Mouse (Mus musculus) cerebellum, postnatal 25 days (tissue): ENCODE data around the gene Grem2.

ENCODE experiments used
- DNase-seq, 2 experiments: peaks; one replicate each; pipeline ENCODE4 v3.0.0; 2021; ENCODE audit warnings: mixed read lengths in 2 of 2

Grem2 gene

DNA sequence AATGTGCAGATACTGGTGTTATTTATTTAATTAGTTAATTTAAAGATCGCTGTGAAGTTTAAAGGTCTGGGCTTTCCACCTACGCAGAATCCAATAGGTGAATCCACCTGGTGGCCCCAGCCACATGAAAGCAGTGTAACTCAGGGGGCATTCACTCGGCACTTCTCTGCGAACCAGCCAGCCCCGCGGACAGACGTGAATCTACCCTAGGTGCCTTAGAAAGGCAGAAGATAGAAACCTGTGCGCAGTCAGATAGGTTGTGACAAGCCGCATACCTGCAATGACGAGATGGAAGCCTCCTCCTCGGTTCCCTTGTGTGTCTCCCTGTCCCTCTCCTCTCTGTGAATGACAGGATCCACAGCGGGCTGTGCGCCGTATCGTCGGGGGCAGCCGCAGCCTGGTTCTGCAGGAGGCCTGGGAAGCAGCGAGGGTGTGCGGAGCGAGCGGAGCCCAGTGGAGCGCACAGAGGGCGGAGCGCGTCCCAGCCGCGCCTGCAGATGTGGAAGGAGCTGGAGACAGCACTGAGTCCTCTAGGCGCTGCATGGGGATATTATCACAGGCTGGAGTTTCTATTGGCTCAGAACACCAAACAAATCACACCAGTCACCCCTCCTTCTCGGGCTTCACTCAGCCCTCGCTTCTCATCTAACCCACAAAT lies at the start of gene Grem2:
Gene Grem2 (minus strand): TSS at position 522 of the 658 bp plus-strand sequence.
- DNase-seq, result peak; percentile 20 to 34

DNA sequence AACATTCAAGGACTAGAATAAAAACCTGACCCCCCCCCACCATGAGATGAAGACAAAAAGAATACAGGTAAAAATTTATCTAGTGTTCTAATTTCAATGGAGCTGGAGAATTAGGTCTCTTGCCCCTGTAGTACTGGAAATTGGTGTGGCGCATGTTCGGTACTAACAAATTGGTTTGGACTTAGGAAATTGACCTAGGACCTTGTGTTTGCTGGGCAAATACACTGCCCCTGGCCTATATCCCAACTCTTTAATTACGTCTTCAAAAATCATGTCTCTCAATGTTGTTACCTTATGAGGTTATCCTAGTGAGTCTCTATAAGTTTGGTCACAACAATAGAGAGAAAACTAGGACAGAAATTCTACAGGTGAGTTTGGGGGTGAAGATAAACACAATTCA lies 38.2 kb upstream of the Grem2 start:
- no peak for DNase-seq

DNA sequence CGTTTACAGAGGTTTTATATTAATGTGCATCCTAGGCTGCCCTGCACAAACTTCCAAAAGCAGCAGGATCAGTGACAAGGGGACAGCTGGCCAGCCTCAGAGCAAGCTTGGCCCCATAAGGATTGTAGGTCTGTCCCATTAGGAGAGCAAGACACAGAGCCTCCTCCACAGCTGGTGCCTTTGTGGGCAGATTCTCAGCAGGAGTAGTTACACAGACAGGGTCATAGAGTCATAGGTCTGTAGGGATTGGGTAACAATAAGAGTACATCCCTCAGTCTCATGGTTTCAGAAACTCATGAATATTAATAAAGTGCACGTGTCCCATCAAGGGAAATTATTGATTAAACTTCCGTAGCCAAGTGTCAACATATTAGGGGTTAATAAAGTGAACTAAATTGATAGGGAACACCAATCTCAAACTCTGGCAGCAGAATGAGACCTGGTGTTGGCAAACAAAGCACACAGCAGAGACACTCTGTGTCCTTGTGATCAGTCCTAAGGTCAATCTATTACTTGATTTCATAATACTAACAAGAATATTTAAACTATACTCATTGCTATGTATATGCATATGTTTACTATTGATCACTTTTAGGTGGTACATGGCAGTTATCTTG lies 9.5 kb upstream of the Grem2 start:
- no peak for DNase-seq

DNA sequence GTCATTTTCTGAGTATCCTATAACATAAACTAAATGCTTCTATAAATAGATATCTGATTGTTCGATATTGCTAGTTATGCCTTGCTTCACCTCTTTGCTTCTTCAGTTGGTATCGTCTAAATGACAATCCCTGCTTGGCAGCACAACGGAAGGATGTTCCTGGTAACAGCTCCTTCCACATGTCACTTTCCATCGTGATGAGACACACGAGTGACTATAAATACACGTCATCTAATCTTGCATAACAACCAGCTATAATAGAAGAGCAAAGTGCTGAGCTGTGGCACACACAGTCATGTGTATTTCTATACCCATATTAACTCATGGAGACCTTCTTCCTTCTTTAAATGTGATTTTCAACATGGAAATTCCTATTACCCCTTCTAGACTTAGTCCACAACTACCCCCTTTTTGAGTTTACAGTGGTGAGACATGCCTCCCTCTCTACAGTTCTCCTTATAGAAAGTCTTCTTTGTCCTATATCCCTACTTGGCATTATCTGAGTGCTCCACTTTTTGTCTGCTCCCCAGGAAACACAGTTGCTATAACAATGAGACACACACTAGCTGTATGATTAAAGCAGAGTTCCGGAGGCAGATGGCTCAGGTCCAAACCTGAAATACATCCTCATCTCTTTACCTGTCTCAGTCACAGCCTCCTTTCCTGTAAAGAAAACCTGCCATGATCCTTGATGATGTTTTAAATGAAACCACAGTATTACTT lies 8.0 kb upstream of the Grem2 start:
- DNase-seq, result no peak

DNA sequence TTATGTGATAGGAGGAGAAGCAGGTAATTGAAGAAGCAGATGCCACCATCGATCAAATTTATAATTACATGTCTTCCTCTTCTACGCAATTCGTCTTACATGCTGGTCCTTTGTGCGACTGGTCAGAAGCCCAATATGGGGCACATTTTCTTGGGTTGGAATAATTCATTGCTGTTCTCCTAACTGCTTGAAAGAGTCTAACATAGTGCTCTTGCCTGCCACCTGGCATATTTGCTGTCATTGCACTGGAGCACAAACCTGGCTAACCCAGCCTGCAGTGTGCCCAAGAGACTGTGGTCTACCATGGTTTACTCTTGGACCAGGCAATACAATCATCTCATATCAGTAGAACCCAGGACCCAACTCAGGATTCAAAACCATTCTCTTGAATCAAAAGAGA lies 2.7 kb downstream of the Grem2 start:
- DNase-seq, result no peak

DNA sequence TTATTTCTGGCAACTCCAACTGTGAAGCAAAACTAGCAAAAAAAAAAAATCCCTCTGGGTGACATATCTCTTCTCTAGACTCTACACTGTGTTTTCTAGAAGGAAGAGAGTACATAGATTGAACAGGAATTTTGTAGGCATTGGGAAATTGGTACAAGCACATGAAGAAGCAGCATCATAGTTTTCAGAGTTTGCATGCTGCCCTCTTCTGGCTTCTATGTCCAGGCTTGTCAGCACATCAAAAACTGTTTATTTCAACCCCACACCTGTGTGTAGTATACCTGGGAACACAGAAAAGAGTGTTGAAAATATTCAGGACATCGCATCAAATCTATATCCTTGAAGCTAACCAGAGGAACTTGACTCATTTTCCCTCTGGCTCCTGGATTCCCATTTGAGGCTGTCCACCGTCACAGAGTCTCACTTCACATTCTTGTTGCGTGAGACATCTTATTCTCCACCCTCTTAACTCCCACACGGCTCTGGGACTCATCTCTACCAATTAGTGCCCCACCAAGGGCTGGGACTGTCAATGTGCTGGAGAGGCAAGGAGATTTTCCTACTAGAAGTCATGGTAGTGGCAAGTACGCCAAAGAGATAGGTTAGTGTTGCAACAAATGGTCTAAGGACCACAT lies 3.3 kb downstream of the Grem2 start:
- DNase-seq, result no peak

DNA sequence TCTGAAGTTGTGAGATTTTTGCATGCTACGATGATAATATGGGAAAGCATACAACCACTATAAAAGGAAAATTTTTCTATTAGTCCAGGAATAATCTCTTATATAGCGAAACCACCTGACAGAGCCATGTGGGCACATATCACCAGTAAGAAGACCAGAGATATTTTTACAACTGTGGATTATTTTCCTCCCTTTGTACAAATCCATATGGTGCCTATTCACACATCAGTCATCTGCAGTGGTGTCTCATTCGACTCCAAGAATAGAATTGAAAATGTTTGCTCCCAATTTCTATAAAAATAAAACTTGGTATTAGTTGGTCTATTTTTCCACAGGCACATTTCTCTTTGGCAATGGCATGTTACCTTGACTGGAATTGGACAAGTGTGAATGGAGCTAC lies 11.8 kb downstream of the Grem2 start:
- DNase-seq, result no peak

DNA sequence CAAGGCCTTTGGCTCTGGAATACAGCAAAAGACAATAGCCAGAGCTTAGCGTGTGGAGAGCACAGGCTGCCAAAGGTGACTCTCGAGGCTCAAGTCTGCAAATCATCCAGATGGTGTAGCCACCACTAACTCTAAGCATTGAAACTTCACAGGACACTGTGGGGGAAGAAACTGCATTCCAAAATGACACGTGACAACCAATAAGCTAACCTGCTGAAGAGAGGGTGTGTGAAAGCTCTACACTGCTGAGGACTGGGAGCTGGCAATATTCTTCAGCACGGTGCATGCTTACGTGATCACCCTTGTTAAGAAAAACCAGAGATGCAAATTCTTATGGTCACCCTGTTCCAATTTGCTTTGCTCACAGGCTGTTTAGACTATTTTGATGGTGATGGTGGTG lies 13.4 kb downstream of the Grem2 start:
- no peak for DNase-seq

DNA sequence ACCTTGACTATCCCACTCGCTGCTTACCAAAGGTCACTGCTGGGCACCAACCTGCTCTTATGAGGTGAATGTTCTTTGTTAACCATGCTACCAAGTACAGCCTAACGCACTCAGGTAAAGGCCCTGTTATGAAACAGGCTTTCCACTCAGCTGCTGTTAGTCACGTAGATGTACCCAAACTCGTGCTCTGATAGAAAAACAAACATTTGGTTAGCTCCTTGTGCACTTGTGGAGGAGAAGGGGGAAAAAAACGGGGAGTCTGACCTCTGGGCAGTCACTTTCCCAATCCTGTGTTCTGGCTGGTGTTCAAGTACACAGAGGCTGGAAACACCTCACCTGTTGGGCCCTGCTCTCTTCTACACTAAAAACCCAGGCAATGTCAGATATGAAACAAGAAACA lies 14.0 kb downstream of the Grem2 start:
- DNase-seq, result no peak

DNA sequence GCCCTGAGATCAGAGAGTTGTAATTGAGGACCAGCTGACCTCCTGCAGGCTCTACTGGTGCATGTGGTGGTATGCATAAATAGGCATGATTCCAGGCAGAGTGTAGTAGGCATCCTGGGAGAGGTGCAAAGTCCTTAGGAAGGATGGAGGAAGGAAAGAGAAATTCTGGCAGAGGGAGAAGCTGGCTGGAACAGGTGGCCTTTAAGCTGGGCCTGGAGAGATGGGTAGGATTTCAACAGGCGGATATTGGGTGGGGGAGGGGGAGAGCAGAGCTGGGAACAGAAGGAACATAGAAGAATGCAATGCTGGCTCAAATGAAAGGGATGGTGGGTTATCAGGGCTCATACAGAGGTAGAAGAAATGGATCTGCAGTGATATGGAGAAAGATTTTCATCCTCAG lies 18.9 kb downstream of the Grem2 start:
- DNase-seq, result no peak

DNA sequence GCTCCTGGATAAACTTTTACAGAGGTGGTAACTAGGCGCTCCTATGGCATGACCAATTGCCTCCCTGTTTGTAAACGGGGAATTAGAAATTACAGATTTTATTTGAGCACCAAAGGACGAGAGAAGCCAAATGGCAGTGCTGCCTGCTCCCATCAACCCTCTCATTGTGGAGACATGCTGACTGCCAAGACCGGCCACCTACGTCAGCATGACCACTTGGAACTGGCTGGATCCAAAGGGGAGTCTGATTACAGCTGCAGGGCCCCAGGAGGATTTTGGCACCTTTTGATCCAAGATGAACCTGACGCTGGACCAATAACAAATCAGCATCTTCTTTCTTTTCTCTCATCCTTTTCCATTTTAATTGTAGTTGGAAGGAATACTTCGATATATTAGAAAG lies 29.1 kb downstream of the Grem2 start:
- DNase-seq, result no peak

DNA sequence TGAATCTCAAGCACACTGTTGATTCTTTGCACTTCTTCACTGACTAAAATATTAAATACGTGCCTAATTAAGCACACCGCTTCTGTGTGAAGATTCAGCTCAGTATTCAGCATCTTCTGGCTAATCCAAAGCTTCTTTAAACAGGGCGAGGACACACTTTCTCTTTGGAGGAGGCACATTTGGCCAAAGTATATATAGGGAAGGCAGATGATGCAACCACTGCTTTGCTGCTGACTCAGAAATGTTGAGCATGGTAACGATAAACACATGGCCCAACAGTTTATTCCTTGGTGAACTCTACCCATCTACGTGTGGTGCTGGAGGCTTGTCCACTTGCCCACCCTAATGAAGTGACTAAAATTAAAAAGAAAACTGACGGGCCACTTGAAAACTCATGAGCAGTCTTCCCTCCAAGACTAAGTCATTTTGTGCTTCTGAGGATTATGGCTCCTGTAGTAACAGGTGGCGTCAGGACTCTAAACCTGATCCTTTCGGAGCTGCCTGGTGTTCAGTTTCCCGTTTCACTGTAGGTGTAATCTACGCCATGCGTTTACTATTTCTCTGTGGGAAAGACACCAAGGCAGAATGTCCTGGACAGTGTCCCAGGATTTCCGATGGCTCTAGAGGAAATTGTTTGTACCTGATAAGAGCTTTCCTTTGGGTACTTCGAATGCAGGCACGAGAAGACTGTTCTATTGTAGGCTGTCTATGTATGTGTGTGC lies 32.8 kb downstream of the Grem2 start:
- no peak for DNase-seq

DNA sequence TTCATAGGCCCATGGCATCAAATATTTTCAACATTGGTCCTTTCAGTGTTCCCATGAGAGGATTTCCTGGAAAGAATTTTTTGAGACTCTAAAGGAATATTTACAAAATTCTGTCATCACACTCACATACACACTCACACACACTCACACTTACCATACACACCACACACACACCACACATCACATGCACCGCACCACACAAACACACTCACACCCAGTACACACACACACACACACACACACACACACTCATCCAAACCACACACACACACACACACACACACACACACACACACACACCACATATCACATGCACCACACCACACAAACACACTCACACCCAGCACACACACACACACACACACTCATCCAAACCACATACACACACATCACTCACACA lies 33.5 kb downstream of the Grem2 start:
- no peak for DNase-seq

DNA sequence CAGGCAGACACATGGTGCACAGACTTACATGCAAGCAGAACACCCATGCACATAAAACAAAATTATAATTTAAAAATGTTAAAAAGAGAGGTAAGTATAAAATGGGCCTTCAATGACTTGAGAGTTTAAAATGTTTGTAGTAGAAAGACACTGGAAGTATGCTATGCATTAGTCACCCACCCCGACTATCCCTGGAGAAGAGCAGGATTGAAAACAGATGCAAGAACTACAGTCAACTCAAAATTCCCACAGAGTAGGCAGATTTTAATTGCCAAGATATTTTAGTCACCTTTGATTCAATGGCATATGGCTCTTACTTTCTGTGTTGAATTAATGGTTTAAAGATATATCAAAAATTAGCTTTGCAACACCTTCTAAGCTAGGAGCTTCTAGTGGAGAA lies 39.1 kb downstream of the Grem2 start:
- no peak for DNase-seq

DNA sequence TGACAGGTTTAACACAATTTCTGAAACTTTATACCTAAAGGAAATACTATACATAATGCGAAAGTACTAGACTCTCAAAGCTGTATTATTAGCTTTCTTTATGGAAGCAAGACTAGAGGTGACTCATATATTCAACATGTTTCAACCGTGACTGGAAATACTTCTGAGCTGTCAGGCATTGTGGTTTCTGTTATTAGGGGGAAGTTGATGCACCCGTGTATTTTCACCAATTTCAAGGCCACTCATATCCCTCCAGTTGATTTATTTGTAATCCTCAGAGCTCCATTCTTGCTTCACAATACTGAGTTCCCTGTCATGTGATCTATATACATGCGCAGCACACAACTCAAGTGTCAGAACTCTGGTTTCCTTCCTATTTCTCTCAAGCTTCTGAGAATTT lies 46.4 kb downstream of the Grem2 start:
- DNase-seq, result no peak

DNA sequence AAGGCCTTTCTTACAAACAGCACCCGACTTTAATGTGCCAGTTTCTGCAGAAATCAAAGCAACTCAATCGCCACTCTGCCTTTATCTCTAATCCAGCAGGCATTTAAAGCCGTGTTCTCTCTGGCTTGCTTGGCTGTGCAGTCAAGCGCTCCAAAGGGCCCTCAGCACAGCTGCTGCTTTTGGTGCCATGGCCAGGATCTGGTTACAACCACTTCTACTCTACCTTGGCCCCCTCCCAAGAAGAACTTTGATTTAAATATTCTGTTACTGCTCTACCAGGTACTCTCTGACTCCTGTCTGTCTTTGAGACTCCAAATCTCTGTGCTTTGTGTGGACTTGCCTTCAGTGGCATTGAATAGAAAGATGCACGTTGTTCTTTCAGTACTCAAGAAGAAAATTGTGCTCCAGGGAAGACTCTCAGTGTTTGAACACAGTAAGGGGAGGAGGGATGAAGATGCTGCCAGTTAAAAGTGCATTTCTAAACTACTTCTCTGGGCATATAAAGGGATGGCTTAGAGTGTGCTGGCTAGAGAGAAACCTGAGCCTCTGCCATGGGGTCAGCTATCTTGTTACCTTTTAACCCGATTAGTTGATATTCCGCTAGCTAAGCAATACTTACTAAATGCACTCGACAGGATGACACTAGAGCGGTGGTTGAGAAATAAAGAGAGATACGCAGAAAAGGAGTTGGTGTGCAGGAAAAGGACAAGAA lies 61.1 kb downstream of the Grem2 start:
- no peak for DNase-seq

DNA sequence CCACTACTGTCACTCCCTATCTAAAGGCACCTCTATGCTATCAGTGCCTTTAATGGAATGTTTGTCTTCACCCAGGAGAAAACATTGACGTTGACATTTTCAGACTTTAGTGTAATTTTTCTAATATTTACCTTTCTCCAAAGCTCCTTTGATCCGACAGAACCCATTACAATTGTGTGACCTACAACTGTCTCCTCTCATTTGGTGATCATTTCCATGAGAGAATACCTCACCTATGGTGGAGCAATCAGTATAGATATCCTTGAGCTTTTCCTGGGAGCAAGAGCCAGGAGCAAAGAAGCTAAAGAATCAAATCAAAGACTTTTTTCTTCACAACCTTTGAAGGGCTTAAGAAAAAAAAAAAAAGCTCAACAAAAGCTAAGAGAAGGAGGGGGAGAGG lies 65.4 kb downstream of the Grem2 start:
- DNase-seq, result no peak

DNA sequence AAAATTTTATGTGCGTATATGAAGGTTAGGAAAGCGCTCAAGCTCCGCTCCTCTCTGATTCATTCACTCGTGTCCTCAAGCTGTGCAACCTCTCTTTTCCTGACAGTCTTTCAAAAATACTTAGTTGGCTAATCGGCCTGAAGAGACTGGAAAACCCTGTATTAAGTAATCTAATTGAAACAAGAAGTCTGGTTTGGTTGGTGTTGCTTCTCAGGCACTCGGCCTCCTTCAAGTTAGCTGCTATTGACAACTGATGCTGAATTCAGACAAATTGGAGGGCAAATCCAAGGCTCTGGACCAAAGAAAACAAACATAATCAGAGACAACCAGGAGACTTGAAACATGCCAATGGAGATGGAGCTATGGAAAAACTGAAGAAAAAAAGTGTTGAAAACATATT lies 76.8 kb downstream of the Grem2 start:
- DNase-seq, result no peak

DNA sequence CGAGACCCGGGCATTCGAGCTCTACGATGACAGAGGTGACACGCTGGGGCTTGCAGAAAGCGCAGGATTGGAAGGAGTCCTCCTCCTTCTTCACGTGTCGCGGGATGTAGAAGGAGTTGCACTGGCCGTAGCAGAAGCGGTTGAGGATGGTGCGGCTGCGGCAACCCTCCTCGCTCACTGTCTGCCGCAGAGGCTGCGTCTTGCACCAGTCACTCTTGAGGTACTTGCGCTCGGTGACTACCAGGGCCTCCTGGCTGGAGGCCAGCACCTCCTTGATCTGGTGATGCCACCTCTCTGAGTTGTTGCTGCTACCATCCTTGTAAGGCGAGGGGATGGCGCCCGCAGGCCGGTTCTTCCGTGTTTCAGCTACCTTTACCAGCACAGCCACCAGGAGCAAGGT lies 84.8 kb downstream of the Grem2 start:
- DNase-seq, result peak in 1 of 2 experiments; percentile 5

DNA sequence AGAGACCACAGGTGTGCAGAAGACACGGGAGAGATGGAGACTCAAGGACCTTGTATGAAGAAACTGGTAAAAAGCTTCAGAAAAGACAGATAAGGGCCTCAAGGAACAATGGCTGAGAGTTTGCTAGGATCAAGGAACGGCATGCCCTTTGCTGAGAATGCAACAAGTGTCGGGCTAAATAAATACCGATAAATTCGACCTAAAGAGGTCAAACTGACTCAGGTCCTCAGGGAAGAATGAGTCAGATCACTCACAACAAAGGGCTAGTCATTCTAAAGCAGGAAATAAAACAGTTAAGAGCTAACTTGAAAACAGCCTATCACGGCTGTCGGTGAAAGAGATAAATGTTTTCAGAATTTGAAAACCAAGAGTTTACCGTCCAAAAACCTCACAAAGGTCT lies 95.1 kb downstream of the Grem2 start:
- no peak for DNase-seq

DNA sequence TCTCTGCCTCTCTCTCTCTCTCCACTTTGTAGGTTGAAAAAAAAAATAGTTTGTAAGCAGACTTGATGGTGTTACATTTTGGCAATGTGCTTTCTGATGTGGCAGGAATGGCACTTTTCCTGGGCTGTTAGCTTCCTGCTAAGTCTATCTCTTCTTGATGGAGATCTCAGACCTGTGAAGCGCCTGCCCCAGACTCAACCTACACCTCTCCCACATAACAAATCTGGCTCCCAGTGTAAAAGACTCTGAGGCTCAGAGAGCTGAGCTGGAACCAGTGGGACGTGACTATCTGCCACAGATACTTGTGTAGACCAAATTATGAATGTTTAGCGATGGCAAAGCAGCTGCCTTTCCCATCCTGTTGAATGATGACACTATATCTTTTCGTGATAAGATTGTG lies 109.8 kb downstream of the Grem2 start:
- DNase-seq, result no peak

DNA sequence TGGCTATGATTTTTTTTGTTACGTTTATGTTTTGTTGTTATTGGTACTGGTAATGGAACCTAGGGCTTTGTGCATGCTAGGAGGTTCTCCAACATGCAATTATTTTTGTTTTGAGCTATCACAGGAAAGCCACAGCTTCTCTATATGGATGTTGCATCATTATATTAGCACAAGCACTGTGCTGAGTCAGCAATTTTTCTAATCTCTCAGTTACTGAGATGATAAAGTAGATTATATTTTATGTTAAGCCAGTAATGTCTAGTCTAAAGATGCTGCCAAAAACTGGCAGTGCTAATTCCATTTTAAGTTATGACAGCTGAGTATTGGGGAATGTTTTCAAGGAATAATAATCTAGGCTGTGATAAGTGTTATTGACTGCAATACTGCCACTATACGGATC lies 133.0 kb downstream of the Grem2 start:
- DNase-seq, result no peak
